Mouse (Mus musculus) CD4-positive, CD25-positive, alpha-beta regulatory T cell, adult 2 months (primary cell): ENCODE measurements around the gene Gnb3.
A peak's percentile ranks its signal among the peaks of the same experiment; 100 is the strongest.

ENCODE experiments used
- DNase-seq: peaks from one replicate; pipeline ENCODE4 v3.0.0-alpha.2; 2012; ENCODE audit warnings: low read depth, low spot score

Gnb3 gene

GRCm38 (mm10) chr6:124840241-124841167 is at the start of gene Gnb3:
Gene Gnb3, minus strand, starts transcription at chr6:124840275.
- DNase-seq: no peak

- DNase-seq: no peak
Observed at GRCm38 (mm10) chr6:124888555-124889125, 48.6 kb upstream of the Gnb3 start.

GRCm38 (mm10) chr6:124887986-124888385 is 47.9 kb upstream of the Gnb3 start, which contains the start of gene Cd4:
Gene Cd4, minus strand, starts transcription at chr6:124888221.
- DNase-seq: peak; percentile 68

DNA sequence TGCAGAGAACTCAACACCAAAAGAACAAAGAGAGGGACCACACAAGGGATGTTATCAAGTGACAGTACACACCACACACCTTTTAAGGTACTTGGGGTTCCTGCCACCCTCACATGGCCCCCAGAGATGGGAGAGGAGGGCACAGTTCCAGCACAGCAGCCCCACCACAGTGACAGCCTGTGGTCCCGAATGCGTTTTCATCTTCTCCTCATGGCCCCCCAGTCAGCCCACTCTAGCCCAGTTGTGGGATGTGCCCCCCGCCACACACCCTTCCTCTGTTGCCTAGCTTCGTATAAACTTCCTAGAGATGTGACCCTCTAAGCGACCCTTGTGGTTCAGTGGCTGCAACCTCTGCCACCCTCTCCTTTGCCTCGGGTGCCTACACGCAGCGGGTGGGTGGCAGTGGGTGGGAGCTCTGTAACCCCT is 45.9 kb upstream of the Gnb3 start:
- peak; percentile 42 for DNase-seq

GRCm38 (mm10) chr6:124884714-124885500 is 44.8 kb upstream of the Gnb3 start:
- peak; percentile 88 for DNase-seq

GRCm38 (mm10) chr6:124883351-124883750 is 43.3 kb upstream of the Gnb3 start:
- no peak for DNase-seq

GRCm38 (mm10) chr6:124881821-124882220 is 41.7 kb upstream of the Gnb3 start:
- DNase-seq: no peak

DNA sequence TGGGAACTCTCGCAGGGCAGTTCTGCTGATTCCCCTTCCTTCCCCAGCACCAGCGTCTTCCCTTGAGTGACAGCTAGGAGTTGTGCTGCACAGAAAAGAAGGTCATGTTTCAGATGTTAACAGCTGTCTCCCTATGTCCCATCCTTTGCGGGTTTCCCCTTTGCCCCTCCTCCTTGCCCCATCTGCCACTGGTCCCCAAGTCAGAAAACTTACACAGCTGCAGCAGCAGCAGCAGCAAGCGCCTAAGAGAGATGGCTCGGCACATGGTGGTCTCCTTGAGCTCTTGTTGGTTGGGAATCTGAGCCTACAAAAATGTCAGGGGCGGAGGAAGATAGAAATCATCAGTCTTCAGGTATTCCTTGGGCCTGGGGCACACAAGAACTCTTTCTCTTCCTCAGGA is 39.3 kb upstream of the Gnb3 start:
- DNase-seq: no peak

GRCm38 (mm10) chr6:124874348-124874747 is 34.3 kb upstream of the Gnb3 start:
- DNase-seq: no peak

- no peak for DNase-seq
Observed at GRCm38 (mm10) chr6:124866560-124866959, 26.5 kb upstream of the Gnb3 start.

DNA sequence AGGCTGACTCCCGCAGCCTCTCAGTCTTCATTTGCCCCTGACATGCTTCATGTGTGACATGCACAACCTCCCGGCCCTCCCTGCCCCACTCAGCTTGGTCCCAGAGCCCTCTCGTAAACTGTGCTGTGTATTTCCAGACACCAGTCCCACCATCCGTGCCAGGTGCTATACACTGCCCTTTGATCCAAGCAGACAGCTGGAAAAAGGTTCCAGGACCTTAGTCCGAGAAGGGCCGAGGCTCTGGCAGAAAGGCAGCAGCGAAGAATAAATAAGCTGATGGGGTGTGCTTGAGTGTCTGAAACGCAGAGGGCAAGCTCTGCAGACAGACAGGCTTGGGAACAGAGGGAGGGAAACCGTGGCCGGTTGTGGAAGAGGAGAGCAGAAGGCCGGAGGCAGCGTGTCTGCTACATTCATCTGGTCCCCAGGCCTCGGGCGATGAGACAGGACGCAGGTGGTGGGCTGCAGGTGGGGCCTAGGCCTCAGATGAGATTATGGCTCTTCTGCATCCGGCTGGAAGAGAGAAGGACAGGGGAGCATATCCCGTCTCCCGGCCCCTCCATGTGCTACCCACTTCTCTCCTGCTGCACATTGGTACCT is 25.8 kb upstream of the Gnb3 start:
- no peak for DNase-seq

GRCm38 (mm10) chr6:124863658-124864298 is 23.7 kb upstream of the Gnb3 start, which contains the start of gene Gpr162:
Gene Gpr162, minus strand, starts transcription at chr6:124863983.
- DNase-seq: peak; percentile 72

DNA sequence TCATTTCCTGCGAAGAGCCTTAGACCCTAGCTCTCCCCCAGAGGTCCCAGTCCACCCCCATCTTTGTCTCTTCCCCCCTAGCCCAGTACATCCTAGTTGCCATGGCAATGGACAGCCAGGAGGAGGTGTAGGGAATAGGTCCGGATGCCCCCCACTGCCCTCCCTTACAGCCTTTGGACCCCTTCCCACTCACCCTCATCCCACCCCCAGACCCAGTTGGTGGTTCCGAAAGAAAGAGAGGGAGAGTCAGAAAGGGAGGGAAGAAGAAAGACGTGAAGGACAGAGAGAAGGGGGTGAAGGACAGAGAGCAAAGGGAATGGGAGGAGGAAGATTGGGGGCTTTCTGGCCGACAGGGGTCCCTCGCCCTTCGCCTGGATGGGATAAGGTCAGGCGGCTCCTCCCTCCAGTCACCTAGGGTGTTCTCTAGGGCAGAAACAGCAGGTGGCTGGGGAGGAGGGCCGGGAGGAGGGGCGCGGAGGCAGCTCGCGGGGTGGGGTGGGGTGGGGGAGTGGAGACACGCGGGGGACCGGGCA is 23.1 kb upstream of the Gnb3 start:
- no peak for DNase-seq

GRCm38 (mm10) chr6:124862406-124863124 is 22.5 kb upstream of the Gnb3 start:
- DNase-seq: no peak

DNA sequence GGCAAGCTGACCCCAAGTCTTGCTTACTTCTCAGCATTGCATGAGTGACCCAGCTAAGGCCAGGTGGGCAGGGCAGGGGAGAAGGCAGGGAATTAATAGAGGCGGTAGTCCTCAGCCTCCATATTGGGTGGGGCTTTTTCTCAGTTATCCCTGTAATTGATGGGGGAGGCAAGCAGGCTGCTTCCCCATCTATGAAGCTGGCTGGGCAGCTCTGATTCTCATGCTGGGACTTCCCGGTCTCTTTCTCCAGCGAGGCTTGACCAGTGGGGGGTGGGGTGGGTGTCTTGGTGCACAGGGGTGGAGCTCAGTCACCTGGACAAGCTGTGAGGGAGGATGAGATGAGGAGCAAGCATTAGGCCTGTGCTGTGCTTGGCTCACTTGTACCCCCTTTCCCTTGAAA is 21.7 kb upstream of the Gnb3 start:
- no peak for DNase-seq

- no peak for DNase-seq
Observed at GRCm38 (mm10) chr6:124861266-124861665, 21.2 kb upstream of the Gnb3 start.

GRCm38 (mm10) chr6:124860511-124860910 is 20.4 kb upstream of the Gnb3 start:
- no peak for DNase-seq

GRCm38 (mm10) chr6:124859725-124860124 is 19.6 kb upstream of the Gnb3 start:
- DNase-seq: peak; percentile 90

- DNase-seq: no peak
Observed at GRCm38 (mm10) chr6:124858561-124859318, 18.7 kb upstream of the Gnb3 start.
